In the genomic region with DNA sequence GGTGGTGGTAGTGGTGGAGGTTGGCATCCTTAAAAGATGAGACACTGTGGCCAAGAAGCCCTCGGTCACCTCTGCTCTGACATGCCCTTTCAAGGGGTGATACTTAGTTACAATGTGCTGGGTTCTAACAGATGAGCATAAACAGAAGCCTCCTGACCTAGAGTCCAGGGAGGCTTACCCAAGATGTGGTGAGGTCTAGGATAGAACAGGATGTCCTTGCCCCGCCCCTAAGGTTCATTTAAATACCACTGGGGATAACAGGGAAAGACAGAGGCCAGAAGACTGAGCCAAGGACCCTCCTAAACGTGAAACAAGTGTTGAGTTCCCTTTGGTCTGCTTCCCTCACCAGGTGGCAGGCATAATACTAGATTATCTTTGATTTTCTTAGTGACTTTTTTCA, we compare ENCODE assay signal across 16 mouse cellular contexts. TPM values are rescaled to one million over a fixed set of nuclear protein-coding genes. Genes with fewer than 3 reads are reported as not detected.
DNase-seq lines count a peak whose midpoint lies in the region; ATAC-seq and TF ChIP-seq lines count a peak whose summit lies in the region.
"Had no signal": no experiment of that assay in that cellular context is flagged by ENCODE, and none has a peak within 500 bp of the region (broad histone marks: within the 10 kb centered on the region; RNA-seq: fewer than 3 reads in every experiment).

No protein-coding gene starts in this region.

- peaks cover 22% of the 10 kb centered on the region for H3K4me1 ChIP-seq in forebrain, embryonic 15.5 days
- H3K4me1 ChIP-seq in forebrain, embryonic 11.5 days (replicated peaks; ENCODE audit: control insufficient read depth, insufficient read depth, low read length), result peaks cover 3% of the 10 kb centered on the region; the same call in 1 of the 2 replicates
- peaks cover 34% of the 10 kb centered on the region for H3K4me1 ChIP-seq in megakaryocyte, embryonic 14.5 days
- H3K4me1 ChIP-seq in limb, embryonic 10.5 days, result peaks cover 22% of the 10 kb centered on the region
- peaks cover 24% of the 10 kb centered on the region for H3K4me1 ChIP-seq in neural tube, embryonic 15.5 days

- H3K4me3 ChIP-seq in forebrain, embryonic 15.5 days, result no peak overlapping the region
- no peak overlapping the region for H3K4me3 ChIP-seq in forebrain, embryonic 11.5 days (ENCODE audit: low read depth, low read length)
- H3K4me3 ChIP-seq in megakaryocyte, embryonic 14.5 days (replicated peaks), result peak overlapping the region; percentile 17
- H3K4me3 ChIP-seq in limb, embryonic 10.5 days, result peak overlapping the region; percentile 92; the same call in 1 of the 2 replicates
- H3K4me3 ChIP-seq in neural tube, embryonic 15.5 days (replicated peaks), result no peak overlapping the region
- H3K4me3 ChIP-seq in gastrocnemius, adult 2 months, result no peak overlapping the region

- WGBS in forebrain, embryonic 15.5 days, result 65% methylated on average over 3 of the region's 3 CpGs
- WGBS in forebrain, embryonic 11.5 days, result 54% methylated on average over 3 of the region's 3 CpGs
- WGBS in limb, embryonic 10.5 days, result 64% methylated on average over 3 of the region's 3 CpGs
- 67% methylated on average over 3 of the region's 3 CpGs for WGBS in neural tube, embryonic 15.5 days

- no peak overlapping the region for H3K27ac ChIP-seq in forebrain, embryonic 15.5 days (replicated peaks)
- no peak overlapping the region for H3K27ac ChIP-seq in forebrain, embryonic 11.5 days (ENCODE audit: low read depth, low read length)
- 0 out of 2 replicates have a peak overlapping the region, but pooled peaks have one; percentile 94 for H3K27ac ChIP-seq in limb, embryonic 10.5 days
- H3K27ac ChIP-seq in neural tube, embryonic 15.5 days (replicated peaks), result no peak overlapping the region
- no peak overlapping the region for H3K27ac ChIP-seq in gastrocnemius, adult 2 months

- no peaks in the 10 kb centered on the region for H3K36me3 ChIP-seq in forebrain, embryonic 15.5 days
- H3K36me3 ChIP-seq in forebrain, embryonic 11.5 days (ENCODE audit: control insufficient read depth, insufficient read depth, low read length), result no peaks in the 10 kb centered on the region
- H3K36me3 ChIP-seq in megakaryocyte, embryonic 14.5 days (replicated peaks; ENCODE audit: low read length), result peaks cover 40% of the 10 kb centered on the region
- H3K36me3 ChIP-seq in limb, embryonic 10.5 days, result peaks cover 21% of the 10 kb centered on the region
- peaks cover 5% of the 10 kb centered on the region; the same call in 1 of the 2 replicates for H3K36me3 ChIP-seq in neural tube, embryonic 15.5 days

- no peaks in the 10 kb centered on the region for H3K27me3 ChIP-seq in forebrain, embryonic 15.5 days
- H3K27me3 ChIP-seq in forebrain, embryonic 11.5 days (ENCODE audit: control insufficient read depth, insufficient read depth, low read length), result no peaks in the 10 kb centered on the region
- peaks cover 5% of the 10 kb centered on the region for H3K27me3 ChIP-seq in megakaryocyte, embryonic 14.5 days (replicated peaks)
- H3K27me3 ChIP-seq in limb, embryonic 10.5 days (ENCODE audit: low read depth, poor library complexity, severe bottlenecking), result no peaks in the 10 kb centered on the region
- H3K27me3 ChIP-seq in neural tube, embryonic 15.5 days (replicated peaks), result no peaks in the 10 kb centered on the region
- H3K27me3 ChIP-seq: Patski had no signal

- ATAC-seq in forebrain, embryonic 15.5 days (replicated peaks), result no peak
- no peak for ATAC-seq in forebrain, embryonic 11.5 days (replicated peaks; ENCODE audit: low FRiP score)
- no peak for ATAC-seq in megakaryocyte, adult 5-6 weeks (ENCODE audit: poor library complexity, severe bottlenecking)
- ATAC-seq in neural tube, embryonic 15.5 days (ENCODE audit: low FRiP score), result no peak
- ATAC-seq: forebrain, postnatal 0 days; midbrain, embryonic 16.5 days had no signal

- intact Hi-C loops in gastrocnemius, adult 2 months (cut with DNase I), result loop anchor here (5.0 kb wide), 1 partner anchor 49 kb away; a partner anchor contains a TSS

- no peaks in the 10 kb centered on the region for H3K9me3 ChIP-seq in forebrain, embryonic 15.5 days
- H3K9me3 ChIP-seq in forebrain, embryonic 11.5 days (ENCODE audit: control insufficient read depth, low read length), result no peaks in the 10 kb centered on the region
- H3K9me3 ChIP-seq in megakaryocyte, embryonic 14.5 days, result no peaks in the 10 kb centered on the region
- no peaks in the 10 kb centered on the region for H3K9me3 ChIP-seq in limb, embryonic 10.5 days (replicated peaks)
- no peaks in the 10 kb centered on the region for H3K9me3 ChIP-seq in neural tube, embryonic 15.5 days (replicated peaks)
- H3K9me3 ChIP-seq: heart, embryonic 10.5 days had no signal

- no peak for DNase-seq in forebrain, embryonic 11.5 days (ENCODE audit: low spot score)
- DNase-seq in limb, embryonic 10.5 days (ENCODE audit: low spot score), result no peak
- DNase-seq in MN1 (ENCODE audit: low spot score), result no peak
- no peak for DNase-seq in gastrocnemius, adult 2 months
- DNase-seq: B cell, adult 2 months; cerebellum, adult 8-10 months; forebrain, postnatal 0 days; kidney, postnatal 25 days had no signal

- 0 out of 2 replicates have a peak overlapping the region, but pooled peaks have one; percentile 80 for H3K4me2 ChIP-seq in forebrain, embryonic 15.5 days (replicated peaks)
- H3K4me2 ChIP-seq in forebrain, embryonic 11.5 days (ENCODE audit: low read depth, low read length, severe bottlenecking), result no peak overlapping the region
- peak overlapping the region; percentile 89; the same call in 1 of the 2 replicates for H3K4me2 ChIP-seq in neural tube, embryonic 15.5 days

- no peak overlapping the region for H3K9ac ChIP-seq in forebrain, embryonic 15.5 days (replicated peaks)
- no peak overlapping the region for H3K9ac ChIP-seq in forebrain, embryonic 11.5 days (ENCODE audit: low read length)
- H3K9ac ChIP-seq in neural tube, embryonic 15.5 days (replicated peaks), result no peak overlapping the region

- no peak for TF ChIP-seq CTCF in gastrocnemius, adult 2 months (IDR thresholded peaks at IDR 0.05)

RNA-seq across cellular contexts. Expression of a gene that starts 1.5 kb away (rescaled TPM):
- 13.1 and 14.2 TPM in 2 replicates for polyA plus RNA-seq in forebrain, embryonic 15.5 days (2015; fragmentation: Nextera tagmentation; extraction: Ambion mirVana)
- 23.8 and 24.9 TPM in 2 replicates for polyA plus RNA-seq in forebrain, embryonic 11.5 days (2014; fragmentation: Nextera tagmentation; extraction: Ambion mirVana)
- 17.4 and 21.3 TPM in 2 replicates for polyA plus RNA-seq in megakaryocyte, embryonic 14.5 days (2012; ENCODE audit: insufficient read depth, low replicate concordance)
- 12.7 and 19.7 TPM in 2 replicates for total RNA-seq in megakaryocyte, adult 5-6 weeks (2015)
- 8.8 and 9.7 TPM in 2 replicates for total RNA-seq in megakaryocyte, adult 5-6 weeks (2017)
- 27.9 and 28.4 TPM in 2 replicates for polyA plus RNA-seq in limb, embryonic 10.5 days (2016; fragmentation: Nextera tagmentation; extraction: Ambion mirVana)
- polyA plus RNA-seq in neural tube, embryonic 15.5 days (2015; fragmentation: Nextera tagmentation; extraction: Ambion mirVana), result 22.7 and 25.7 TPM in 2 replicates
- total RNA-seq in gastrocnemius, adult 2 months (2021), result 1 to 10 TPM; 2.3 to 3.7 TPM

RNA-seq across cellular contexts. Expression of a gene that starts 31.1 kb away (rescaled TPM):
- polyA plus RNA-seq in forebrain, embryonic 15.5 days (2015; fragmentation: Nextera tagmentation; extraction: Ambion mirVana), result not detected in 2 replicates
- 0.35 TPM in 1 of 2 replicates, not detected in the other for polyA plus RNA-seq in forebrain, embryonic 11.5 days (2014; fragmentation: Nextera tagmentation; extraction: Ambion mirVana)
- polyA plus RNA-seq in megakaryocyte, embryonic 14.5 days (2012; ENCODE audit: insufficient read depth, low replicate concordance), result not detected in 2 replicates
- 0.68 TPM in 1 of 2 replicates, not detected in the other for total RNA-seq in megakaryocyte, adult 5-6 weeks (2015)
- total RNA-seq in megakaryocyte, adult 5-6 weeks (2017), result not detected in 2 replicates
- polyA plus RNA-seq in limb, embryonic 10.5 days (2016; fragmentation: Nextera tagmentation; extraction: Ambion mirVana), result 0.33 and 0.50 TPM in 2 replicates
- polyA plus RNA-seq in neural tube, embryonic 15.5 days (2015; fragmentation: Nextera tagmentation; extraction: Ambion mirVana), result 0.10 TPM in 1 of 2 replicates, not detected in the other
- total RNA-seq in gastrocnemius, adult 2 months (2021), result not detected
- total RNA-seq: forebrain, postnatal 0 days; left cerebral cortex, adult 8-10 months had no signal
- polyA plus RNA-seq: midbrain, embryonic 16.5 days had no signal

RNA-seq across cellular contexts. Expression of a gene that starts 49.9 kb away (rescaled TPM):
- 14.0 and 14.6 TPM in 2 replicates for polyA plus RNA-seq in forebrain, embryonic 15.5 days (2015; fragmentation: Nextera tagmentation; extraction: Ambion mirVana)
- polyA plus RNA-seq in forebrain, embryonic 11.5 days (2014; fragmentation: Nextera tagmentation; extraction: Ambion mirVana), result 34.1 and 35.5 TPM in 2 replicates
- 12.9 TPM in 2 replicates for polyA plus RNA-seq in megakaryocyte, embryonic 14.5 days (2012; ENCODE audit: insufficient read depth, low replicate concordance)
- 1.1 TPM in 1 of 2 replicates, not detected in the other for total RNA-seq in megakaryocyte, adult 5-6 weeks (2015)
- total RNA-seq in megakaryocyte, adult 5-6 weeks (2017), result 0.07 TPM in 1 of 2 replicates, not detected in the other
- 12.9 and 14.5 TPM in 2 replicates for polyA plus RNA-seq in limb, embryonic 10.5 days (2016; fragmentation: Nextera tagmentation; extraction: Ambion mirVana)
- polyA plus RNA-seq in neural tube, embryonic 15.5 days (2015; fragmentation: Nextera tagmentation; extraction: Ambion mirVana), result 28.4 and 50.2 TPM in 2 replicates
- total RNA-seq in gastrocnemius, adult 2 months (2021), result 1 to 10 TPM; 5.2 to 7.6 TPM

RNA-seq across cellular contexts. Expression of a gene that starts 58.7 kb away (rescaled TPM):
- 8.8 and 9.7 TPM in 2 replicates for polyA plus RNA-seq in forebrain, embryonic 15.5 days (2015; fragmentation: Nextera tagmentation; extraction: Ambion mirVana)
- polyA plus RNA-seq in forebrain, embryonic 11.5 days (2014; fragmentation: Nextera tagmentation; extraction: Ambion mirVana), result 13.2 and 13.3 TPM in 2 replicates
- polyA plus RNA-seq in megakaryocyte, embryonic 14.5 days (2012; ENCODE audit: insufficient read depth, low replicate concordance), result 0.97 and 1.2 TPM in 2 replicates
- total RNA-seq in megakaryocyte, adult 5-6 weeks (2015), result 4.4 and 5.1 TPM in 2 replicates
- 4.3 and 5.3 TPM in 2 replicates for total RNA-seq in megakaryocyte, adult 5-6 weeks (2017)
- polyA plus RNA-seq in limb, embryonic 10.5 days (2016; fragmentation: Nextera tagmentation; extraction: Ambion mirVana), result 7.7 and 10.6 TPM in 2 replicates
- polyA plus RNA-seq in neural tube, embryonic 15.5 days (2015; fragmentation: Nextera tagmentation; extraction: Ambion mirVana), result 6.4 and 6.6 TPM in 2 replicates
- total RNA-seq in gastrocnemius, adult 2 months (2021), result 1 to 10 TPM; 1.9 to 2.1 TPM

RNA-seq across cellular contexts. Expression of a gene that starts 59.4 kb away (rescaled TPM):
- polyA plus RNA-seq in forebrain, embryonic 15.5 days (2015; fragmentation: Nextera tagmentation; extraction: Ambion mirVana), result 11.0 and 12.0 TPM in 2 replicates
- 11.8 and 13.3 TPM in 2 replicates for polyA plus RNA-seq in forebrain, embryonic 11.5 days (2014; fragmentation: Nextera tagmentation; extraction: Ambion mirVana)
- 23.8 and 36.6 TPM in 2 replicates for polyA plus RNA-seq in megakaryocyte, embryonic 14.5 days (2012; ENCODE audit: insufficient read depth, low replicate concordance)
- 3.1 and 3.9 TPM in 2 replicates for total RNA-seq in megakaryocyte, adult 5-6 weeks (2015)
- 7.0 TPM in 2 replicates for total RNA-seq in megakaryocyte, adult 5-6 weeks (2017)
- polyA plus RNA-seq in limb, embryonic 10.5 days (2016; fragmentation: Nextera tagmentation; extraction: Ambion mirVana), result 17.8 and 20.0 TPM in 2 replicates
- 13.8 and 14.0 TPM in 2 replicates for polyA plus RNA-seq in neural tube, embryonic 15.5 days (2015; fragmentation: Nextera tagmentation; extraction: Ambion mirVana)
- 1 to 10 TPM; 7.2 to 8.0 TPM for total RNA-seq in gastrocnemius, adult 2 months (2021)

Comparison
In these comparisons a context has a peak if more than half of its experiments do, and no peak if none do; other contexts are left out.
1. H3K4me3 ChIP-seq: peak in megakaryocyte, embryonic 14.5 days (single experiment) and limb, embryonic 10.5 days (single experiment); none in forebrain, embryonic 15.5 days (single experiment), forebrain, embryonic 11.5 days (single experiment), neural tube, embryonic 15.5 days (single experiment) and gastrocnemius, adult 2 months (single experiment).